Mouse (Mus musculus): Measurements from ENCODE around the gene Dpyd. TPM values are rescaled to one million over a fixed set of nuclear protein-coding genes. Genes with fewer than 3 reads are reported as not detected.

The Dpyd gene
- total RNA-seq, 2 experiments from 2014 or later: not detected

DNA sequence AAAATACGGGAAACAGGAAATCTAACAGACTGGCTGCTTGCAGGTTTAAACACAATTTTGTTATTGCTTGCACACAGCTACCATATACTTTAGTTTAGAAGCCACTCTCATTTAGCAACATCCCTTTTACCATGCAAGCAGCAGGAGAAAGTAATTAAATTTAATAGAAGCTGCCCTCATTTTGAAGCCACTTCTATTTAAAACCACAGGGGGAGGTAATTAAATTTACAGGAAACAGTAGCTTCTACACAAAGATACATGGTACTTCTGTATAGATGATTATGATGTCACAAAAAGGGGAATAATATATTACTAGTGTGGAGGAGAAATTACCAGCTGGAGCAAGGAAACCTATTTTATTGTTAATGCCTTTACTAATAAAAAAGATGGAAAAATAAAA is 113.5 kb downstream of the Dpyd start:
- no peak for ATAC-seq (replicated peaks; ENCODE audit: poor library complexity)

DNA sequence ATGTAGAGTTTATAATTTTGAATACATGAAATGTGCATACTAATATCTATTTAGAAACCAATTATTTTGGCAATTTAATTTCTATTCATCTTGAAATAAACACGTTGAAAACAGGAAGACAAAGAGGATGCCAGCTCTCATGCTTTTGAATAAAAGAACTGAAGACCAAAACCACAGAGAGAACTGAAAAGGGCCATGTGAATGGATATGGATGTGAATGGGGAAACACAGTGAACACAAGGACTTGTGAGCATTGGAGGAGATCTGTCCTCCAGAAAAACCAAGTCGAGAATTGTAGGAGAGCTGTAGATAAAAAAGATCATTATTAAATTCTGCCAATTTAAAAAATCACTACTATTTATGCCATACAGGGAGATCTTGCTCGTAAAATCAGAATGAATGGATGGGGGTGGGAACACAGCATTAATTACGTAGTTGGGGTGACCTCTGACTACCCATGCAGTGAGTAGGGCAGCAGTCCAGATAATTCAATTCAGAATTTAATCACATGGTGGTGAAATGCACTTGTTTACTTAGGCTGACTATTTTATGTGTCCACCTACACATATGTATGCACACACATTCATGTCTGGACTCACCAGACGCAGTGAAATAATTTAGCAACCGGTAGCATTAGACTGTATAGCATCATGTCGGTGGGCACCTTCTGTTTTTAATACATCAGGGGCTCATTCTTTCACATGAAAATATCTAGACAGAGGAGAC is 114.3 kb downstream of the Dpyd start:
- no peak for ATAC-seq (replicated peaks; ENCODE audit: poor library complexity)

DNA sequence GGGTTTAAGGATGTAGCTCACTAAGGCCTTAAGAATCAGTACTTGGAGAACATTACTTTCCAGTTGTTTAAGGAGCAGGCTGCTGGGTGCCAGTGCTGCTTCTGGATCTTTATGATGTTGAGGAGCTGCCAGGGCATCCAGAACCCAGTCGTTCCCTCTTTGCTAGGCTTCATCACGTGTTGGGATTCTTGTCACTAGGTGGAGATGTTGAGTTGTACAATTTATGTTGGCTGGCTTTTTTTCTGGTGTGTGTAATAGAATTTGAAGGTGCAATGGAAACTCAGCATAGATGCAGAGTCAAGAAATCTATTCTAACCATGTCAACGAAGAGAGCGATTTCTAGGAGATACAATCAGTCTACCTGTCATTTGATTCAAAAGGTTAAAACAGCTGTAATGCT is 118.9 kb downstream of the Dpyd start:
- ATAC-seq (replicated peaks; ENCODE audit: poor library complexity): no peak

DNA sequence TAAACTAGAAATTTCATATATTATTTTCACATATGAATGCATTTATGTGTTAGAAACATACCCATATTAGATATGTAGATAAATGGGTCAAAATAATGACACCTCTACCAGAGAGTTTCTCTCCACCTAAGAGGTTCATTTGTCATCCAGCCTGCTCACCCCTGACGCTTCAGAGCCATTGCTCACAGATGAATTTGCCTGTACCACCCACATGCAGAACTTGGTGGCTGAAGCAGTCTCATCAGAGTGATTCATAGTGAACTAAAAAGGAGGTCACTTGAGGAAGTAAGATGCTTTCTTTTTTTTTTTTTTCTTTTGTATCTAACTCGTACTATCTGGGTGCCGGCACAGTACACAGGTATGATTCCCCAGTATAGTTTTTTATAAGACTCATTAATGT is 188.3 kb downstream of the Dpyd start:
- no peak for ATAC-seq (replicated peaks; ENCODE audit: poor library complexity)

DNA sequence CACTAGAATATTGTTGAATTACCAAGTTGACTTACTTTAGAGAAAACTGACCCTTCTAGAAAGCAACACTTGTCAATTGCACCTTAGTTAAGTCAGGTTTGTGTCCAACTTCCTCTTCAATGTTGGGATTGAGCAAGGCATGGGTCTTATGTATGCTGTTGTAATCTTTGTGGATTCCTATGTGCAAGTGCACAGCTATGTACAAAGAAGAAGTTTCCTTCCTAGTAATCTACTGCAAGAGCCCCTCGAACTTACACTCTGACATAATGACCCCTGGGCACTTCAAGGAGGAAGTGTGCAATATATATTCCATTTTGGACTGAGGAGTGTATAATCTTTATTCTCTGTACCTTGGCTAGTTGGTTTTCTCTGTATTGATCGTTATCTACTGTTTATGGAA is 191.7 kb downstream of the Dpyd start:
- peak; percentile 37; the same call in 1 of the 2 replicates for ATAC-seq (replicated peaks; ENCODE audit: poor library complexity)

DNA sequence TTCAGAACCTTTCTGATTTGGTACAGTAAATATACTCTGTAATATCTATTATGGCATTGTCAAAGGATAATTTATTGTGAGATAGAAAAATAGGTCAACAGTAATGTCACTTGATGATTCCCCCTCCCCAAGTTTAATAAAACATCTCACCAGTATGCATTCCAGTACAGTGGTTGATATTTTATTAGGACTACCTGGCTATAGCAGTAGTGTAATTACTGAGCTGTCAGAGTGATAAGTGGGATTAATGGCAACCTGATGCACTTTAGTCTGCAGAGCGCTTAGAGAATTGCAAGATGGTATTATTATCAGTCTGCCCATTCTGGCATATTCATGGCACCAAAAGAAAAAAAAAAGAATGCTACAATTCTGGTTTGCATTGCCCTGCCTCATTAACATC is 194.2 kb downstream of the Dpyd start:
- no peak for ATAC-seq (replicated peaks; ENCODE audit: poor library complexity)

DNA sequence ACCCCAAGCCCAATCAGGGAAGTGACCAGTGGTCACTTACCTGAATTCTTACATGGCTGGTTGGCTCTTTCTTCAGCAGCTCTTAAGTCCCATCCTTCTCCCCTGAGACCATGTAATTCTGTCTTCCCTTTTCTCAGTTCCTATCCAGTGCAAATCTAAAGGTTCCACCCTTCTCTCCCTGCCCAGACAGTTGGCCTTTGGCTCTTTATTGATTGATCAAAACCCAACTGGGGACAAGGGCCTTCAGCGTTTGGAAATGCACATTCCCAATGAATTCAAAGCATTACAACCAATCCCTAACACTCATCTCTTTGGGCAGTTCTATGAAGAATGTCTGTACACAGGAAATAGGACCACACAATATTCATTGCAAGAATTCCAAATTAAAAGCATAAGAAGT is 251.0 kb downstream of the Dpyd start:
- ATAC-seq (replicated peaks; ENCODE audit: poor library complexity): no peak

DNA sequence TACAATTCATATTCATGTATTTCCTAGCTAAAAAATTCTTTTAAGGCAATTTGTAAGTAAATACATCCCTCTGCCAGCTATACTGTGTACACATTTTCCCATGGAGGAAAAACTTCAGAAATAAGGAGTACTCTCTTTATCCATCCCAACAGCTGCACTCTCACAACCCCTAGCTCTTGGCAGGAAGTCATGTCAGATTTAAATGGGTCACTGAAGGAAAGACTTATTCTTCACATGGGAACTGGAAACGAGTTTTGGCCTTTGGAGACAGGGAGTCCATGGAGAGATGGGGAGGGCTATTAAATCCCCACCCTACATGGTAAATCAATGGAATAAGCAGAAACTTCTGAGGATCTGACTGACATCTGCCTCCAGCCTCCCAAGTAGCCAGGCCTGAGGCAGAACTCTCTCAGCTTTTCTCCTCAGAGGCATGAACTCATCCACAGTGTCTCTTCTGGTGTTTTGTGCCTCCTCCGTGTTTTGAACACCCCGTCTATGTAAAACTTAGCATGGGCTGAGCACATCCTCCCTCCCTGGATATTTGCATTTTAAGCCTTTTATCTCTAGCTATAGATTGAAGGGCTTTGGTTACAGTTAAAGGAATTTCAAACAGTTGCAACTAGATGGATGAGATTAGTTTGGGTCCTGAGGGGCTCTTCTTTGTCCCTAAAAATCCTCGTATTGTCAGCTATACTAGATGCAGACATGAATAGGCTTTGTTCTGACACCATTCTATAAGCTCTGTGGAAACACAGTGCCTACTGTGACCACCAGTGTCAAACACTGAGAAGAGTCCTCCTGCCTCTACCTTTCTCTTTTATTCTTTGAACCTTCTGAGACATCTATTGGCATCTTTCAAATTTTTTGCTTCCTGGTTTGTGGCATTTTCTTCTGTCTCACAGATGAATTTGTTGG is 288.9 kb downstream of the Dpyd start:
- no peak for ATAC-seq (replicated peaks; ENCODE audit: poor library complexity)

DNA sequence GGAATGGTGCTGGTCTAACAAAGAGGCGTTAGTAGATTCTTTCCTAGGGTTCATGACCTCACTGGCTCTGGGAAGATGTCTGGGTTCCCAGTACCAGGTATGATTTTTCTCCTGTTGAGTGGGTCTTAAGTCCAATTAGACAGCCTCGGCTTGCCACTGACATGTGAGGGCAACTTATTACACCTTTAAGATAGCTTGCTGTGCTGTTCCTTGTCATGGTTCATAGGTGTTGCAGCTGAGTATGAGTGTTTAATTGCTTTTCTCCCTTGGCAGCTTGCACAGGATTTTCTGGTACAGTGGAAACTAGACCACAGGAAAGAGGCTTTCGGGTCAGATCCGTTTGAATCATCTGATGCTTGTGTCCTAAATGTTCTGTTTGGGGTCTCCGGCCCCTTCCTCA is 290.8 kb downstream of the Dpyd start:
- ATAC-seq (replicated peaks; ENCODE audit: poor library complexity): no peak

DNA sequence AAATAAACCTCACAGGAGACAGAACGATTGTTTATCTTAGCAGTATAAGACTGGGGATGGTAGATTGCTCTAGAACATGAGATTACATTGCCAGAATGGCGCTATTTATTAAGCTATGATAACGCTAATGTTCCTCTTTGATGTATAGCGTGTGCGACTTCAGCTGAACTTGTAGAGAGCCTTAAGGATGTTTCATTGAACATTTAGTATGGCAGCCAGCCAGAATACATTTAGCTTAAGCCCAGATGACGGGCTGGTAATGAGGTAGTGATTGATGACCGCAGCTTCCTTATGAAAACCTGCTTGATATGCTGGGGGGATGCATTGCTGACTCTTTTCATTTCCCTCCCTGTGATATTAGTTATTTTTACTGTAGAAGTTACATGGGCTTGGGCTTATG is 293.5 kb downstream of the Dpyd start:
- no peak for ATAC-seq (replicated peaks; ENCODE audit: poor library complexity)

DNA sequence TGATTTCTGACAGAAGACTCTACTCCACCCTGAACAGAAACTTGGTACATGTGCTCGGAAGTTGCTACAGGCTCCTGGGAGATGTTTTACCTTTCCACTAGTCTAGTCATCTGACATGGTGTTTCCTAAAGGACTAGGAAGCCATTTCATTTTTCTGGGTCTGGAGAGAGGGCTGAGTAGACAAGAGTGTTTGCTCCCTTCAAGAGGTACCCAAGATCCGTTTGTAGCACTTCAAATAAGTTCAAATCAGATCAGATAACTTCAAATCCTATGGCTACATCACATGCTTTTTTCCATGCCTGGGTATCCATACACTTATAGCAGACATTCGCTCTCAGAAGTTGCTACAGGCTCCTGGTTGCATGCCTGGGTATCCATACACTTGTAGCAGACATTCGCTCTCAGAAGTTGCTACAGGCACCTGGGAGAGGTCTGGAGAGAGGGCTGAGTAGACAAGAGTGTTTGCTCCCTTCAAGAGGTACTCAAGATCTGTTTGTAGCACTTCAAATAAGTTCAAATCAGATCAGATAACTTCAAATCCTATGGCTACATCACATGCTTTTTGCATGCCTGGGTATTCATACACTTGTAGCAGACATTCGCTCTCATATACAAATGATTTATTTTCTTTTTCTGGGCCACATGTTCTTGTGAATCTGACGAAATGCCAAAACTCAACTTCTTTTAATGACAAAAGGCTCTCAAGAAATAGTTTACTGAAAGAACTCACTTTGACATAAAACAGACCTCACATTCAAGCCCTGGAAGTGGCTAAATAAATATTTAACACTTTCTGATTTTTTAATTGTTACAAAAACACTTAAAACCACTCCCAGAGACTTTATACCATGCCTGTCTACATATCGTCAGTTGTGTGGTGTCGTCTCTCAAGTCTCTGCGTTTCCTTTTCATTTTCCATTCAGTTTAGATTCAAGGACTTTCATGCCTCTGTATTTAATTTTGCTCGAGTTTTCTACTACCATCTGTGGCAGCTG is 307.5 kb downstream of the Dpyd start:
- ATAC-seq (replicated peaks; ENCODE audit: poor library complexity): no peak

DNA sequence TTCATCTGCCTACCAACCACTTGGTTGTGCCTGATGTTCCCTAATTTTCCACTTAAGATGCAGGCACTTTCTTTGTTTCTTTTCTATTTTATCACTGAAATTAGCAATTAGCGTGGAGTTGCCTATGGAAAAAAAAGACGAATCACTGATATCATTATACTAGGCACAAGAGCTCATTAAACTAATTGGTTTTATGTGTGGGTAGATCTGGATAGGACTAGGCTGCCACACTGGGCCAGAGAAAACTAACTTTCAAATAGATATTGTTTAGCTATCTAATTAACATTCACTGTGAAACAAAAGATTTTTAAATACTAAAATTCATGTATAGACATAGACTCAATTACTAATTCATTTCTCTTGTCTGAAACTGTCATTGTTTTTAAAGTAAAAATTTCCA is 313.9 kb downstream of the Dpyd start:
- no peak for ATAC-seq (replicated peaks; ENCODE audit: poor library complexity)

DNA sequence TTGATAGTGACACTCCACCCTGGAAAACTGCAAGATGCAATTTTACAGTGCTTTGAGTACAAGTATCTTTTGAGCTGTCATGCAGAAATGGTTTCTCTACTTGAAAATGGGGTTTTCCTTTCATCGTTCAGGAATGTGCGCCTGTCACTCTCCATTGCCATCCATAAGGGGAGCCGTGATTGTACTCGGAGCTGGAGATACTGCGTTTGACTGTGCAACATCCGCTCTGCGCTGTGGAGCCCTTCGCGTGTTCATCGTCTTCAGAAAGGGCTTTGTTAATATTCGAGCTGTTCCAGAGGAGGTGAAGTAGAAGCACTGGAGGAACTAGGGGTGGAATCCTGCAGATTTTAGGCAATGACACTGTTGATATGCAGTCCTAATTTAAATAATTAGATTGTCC is 337.1 kb downstream of the Dpyd start:
- ATAC-seq (replicated peaks; ENCODE audit: poor library complexity): no peak

DNA sequence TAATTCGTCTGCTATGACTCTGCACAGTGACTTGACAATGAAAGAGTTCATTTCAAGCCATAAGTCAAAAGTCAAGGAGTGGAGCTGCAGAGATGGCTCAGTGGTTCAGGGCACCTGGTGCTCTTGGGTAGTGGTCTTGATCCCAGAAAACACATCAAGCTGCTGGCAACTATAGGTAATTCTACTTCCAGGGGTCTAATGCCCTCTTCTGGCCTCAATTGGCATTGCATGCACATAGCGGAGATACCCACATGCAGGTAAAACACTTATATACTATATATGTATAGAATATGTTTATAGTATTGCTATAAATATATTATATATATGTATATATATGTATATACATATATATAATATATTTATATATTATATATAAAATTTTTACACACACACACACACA is 429.4 kb downstream of the Dpyd start:
- no peak for ATAC-seq (replicated peaks; ENCODE audit: poor library complexity)

DNA sequence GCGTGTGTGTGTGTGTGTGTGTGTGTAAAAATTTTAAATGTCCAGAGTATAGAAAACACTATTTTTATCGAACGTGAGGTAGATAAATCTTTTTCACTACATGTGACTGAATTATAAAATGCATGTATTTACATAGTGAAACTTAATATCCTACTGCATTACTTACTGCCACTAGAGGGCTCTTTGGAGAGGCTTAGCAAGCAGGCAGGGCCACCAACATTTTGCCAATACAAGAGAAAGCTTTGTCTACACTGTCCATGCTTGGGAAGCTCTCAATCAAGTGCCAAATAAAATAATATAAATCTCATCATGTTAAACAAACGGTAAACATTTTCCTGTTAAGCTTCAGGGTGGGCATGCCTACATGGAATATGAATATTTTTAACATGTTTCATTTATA is 429.9 kb downstream of the Dpyd start:
- no peak for ATAC-seq (replicated peaks; ENCODE audit: poor library complexity)

DNA sequence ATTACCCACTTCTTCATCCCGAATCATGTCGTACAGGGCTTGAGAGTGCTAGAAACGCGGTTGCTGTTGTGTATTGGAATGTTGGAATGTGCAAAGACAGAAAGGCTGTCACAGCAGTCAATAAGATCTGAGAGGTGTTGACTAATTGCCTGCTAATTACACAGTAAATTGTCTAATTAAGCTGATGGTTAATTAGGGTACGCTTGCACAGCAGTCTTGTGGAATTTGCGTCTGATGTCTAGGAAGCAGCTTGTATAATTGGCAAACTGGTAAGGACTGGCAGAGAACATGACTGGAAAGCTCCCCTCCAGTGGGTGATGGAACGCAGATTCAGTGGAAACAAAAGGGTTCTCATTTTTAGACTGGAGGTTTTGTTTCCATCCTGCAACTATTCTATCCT is 459.3 kb downstream of the Dpyd start:
- ATAC-seq (replicated peaks; ENCODE audit: poor library complexity): no peak

DNA sequence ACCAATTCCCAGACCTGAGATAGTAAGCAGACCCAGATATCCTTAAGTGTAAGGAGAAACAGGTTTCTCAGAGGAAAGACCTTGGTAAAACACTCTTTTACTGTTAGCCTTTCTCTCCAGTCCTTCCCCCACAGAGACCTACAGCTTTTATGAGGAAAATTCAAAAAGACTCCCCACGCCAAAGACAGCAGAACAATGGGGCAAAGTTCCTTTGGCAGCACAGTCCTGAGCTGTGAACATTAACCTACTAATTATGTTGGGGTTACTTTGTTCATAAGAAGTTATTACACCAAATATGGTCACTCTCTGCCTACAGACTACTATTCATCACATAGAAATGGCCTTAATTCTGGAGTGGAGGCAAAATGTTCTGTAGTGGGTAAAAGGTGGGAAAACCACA is 480.7 kb downstream of the Dpyd start:
- ATAC-seq (replicated peaks; ENCODE audit: poor library complexity): no peak

DNA sequence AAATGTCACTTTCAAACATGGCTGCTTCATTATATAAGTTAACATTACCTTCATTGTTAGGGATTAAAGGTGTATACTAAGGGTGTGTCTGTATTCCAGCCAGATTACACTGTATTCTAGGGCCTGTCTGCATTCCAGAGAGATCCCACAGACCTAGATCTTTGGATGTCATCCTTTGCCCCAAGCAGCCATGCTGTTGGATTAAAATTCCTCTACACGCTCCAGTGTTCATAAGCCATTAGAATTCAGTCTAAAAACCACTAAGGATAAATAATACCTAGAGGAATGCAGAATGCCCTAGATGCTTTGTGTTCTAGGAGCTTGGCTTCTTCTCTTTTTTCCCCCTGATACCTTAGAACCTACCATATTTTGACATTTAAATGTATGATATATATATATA is 494.2 kb downstream of the Dpyd start:
- ATAC-seq (replicated peaks; ENCODE audit: poor library complexity): no peak

DNA sequence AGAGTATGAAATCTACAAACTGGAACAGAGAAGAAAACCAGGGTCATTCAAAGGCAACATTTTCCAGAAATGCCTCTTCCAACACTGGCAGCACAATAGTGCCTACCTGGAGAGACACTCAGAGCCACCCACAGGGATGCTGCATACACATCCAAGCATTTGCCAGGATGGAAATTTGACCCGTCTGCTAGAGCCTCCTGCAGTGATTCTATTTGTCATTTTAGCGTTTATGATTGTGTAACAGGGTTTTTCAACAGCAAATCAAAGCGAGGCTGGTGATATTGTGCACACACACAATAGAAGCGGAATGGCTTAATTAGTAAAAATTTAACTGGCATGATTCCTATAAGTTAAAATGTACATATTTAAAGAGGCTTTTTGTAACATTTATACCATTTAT is 501.3 kb downstream of the Dpyd start:
- ATAC-seq (replicated peaks; ENCODE audit: poor library complexity): no peak

DNA sequence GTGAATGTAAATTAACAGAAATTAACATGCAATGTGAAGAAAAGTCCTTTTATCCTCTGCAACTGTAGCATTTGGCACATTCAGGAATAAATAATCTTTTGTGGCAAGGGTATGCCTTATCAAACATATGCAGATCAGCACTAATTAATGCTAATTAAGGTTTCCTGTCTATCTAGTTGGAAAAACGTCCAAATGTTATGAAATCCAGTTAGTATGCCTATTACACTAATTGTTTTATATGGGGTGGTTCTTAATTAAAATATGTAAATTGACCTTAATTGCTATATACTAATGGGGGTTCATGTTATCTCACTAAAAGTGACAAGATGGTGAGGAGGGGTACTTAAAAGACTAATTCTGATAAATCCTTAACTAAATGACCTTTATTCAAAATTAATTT is 501.7 kb downstream of the Dpyd start:
- no peak for ATAC-seq (replicated peaks; ENCODE audit: poor library complexity)

DNA sequence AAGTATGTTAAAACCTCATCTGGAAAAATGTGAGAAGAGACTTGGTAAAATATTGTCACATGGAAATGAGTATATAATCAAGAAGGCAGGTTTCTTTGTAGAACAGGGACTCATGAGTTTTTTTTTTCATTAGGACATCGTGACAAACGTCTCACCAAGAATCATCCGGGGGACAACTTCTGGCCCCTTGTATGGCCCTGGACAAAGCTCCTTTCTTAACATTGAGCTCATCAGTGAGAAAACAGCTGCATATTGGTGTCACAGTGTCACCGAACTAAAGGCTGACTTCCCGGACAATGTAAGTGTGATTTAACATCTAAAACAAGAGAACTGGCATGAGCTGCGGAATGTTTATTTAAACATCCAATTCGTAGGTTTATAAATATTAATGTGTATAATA is 502.8 kb downstream of the Dpyd start:
- no peak for ATAC-seq (replicated peaks; ENCODE audit: poor library complexity)

Data from megakaryocyte progenitor cell, adult 5-6 weeks (primary cell).